Mouse (Mus musculus): ENCODE measurements around the gene Vnn3. TPM values are rescaled to one million over a fixed set of nuclear protein-coding genes. Genes with fewer than 3 reads are reported as not detected.

The Vnn3 gene
- polyA plus RNA-seq, 1 experiment from 2014 or later, result not detected

DNA sequence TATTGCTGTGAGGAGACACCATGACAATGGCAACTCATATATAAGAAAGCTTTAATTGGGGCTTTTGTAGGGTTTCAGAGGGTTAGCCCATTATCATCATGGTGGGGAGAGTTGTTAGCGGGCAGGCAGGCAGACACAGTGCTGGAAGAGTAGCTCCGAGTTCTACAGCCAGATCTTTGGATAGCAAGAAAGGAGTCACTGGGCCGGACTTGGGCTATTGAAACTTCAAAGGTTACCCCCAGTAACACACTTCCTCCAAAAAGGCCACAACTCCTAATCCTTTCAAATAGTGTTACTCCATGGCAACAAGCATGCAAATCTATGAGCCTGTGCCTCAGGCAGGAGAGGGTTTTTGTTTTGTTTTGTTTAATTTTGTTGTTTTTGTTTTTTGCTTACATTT lies 49.9 kb downstream of the Vnn3 start:
- H3K9ac ChIP-seq, result no peak overlapping the region
- H3K9me3 ChIP-seq (replicated peaks), result no peaks in the 10 kb centered on the region
- no peaks in the 10 kb centered on the region for H3K27me3 ChIP-seq (replicated peaks)
- H3K4me3 ChIP-seq, result no peak overlapping the region
- no peak overlapping the region for H3K4me2 ChIP-seq
- 73% methylated on average over 3 of the region's 3 CpGs for WGBS (ENCODE audit: insufficient replicate concordance)
- H3K4me1 ChIP-seq, result no peaks in the 10 kb centered on the region
- no peak for ATAC-seq
- H3K27ac ChIP-seq, result no peak overlapping the region
- H3K36me3 ChIP-seq, result no peaks in the 10 kb centered on the region

- Histone ChIP-seq H3K36me3 (no peaks in the 10 kb centered on the region), H3K9me3 (replicated peaks) (no peaks in the 10 kb centered on the region), H3K9ac (no peak overlapping the region), H3K27me3 (replicated peaks) (no peaks in the 10 kb centered on the region), H3K4me1 (no peaks in the 10 kb centered on the region), H3K27ac (no peak overlapping the region), H3K4me2 (no peak overlapping the region), H3K4me3 (no peak overlapping the region)
- 70% methylated on average over 1 of the region's 1 CpGs for WGBS (ENCODE audit: insufficient replicate concordance)
- no peak for ATAC-seq
Observed at GRCm38 (mm10) chr10:23905661-23906060, 54.4 kb downstream of the Vnn3 start.

Other genes with a start within 250 kb of the Vnn3 start
- gene Rps12, start 64.2 kb upstream of the Vnn3 start, polyA plus RNA-seq (2016; fragmentation: Nextera tagmentation; extraction: Ambion mirVana), result 192 and 199 TPM in 2 replicates
- 2.6 and 3.4 TPM in 2 replicates for gene Slc18b1, start 54.5 kb upstream of the Vnn3 start, polyA plus RNA-seq (2016; fragmentation: Nextera tagmentation; extraction: Ambion mirVana)
- gene Vnn1, start 43.2 kb downstream of the Vnn3 start, polyA plus RNA-seq (2016; fragmentation: Nextera tagmentation; extraction: Ambion mirVana), result 0.94 and 1.1 TPM in 2 replicates
- not detected in 2 replicates for gene Taar1, start 68.9 kb downstream of the Vnn3 start, polyA plus RNA-seq (2016; fragmentation: Nextera tagmentation; extraction: Ambion mirVana)
- gene Taar2, start 87.1 kb downstream of the Vnn3 start, polyA plus RNA-seq (2016; fragmentation: Nextera tagmentation; extraction: Ambion mirVana), result not detected in 2 replicates
- gene Taar3, start 98.1 kb downstream of the Vnn3 start, polyA plus RNA-seq (2016; fragmentation: Nextera tagmentation; extraction: Ambion mirVana), result not detected in 2 replicates
- not detected in 2 replicates for gene Taar4, start 109.0 kb downstream of the Vnn3 start, polyA plus RNA-seq (2016; fragmentation: Nextera tagmentation; extraction: Ambion mirVana)
- gene Taar5, start 119.2 kb downstream of the Vnn3 start, polyA plus RNA-seq (2016; fragmentation: Nextera tagmentation; extraction: Ambion mirVana), result not detected in 2 replicates
- gene Taar6, start 134.2 kb downstream of the Vnn3 start, polyA plus RNA-seq (2016; fragmentation: Nextera tagmentation; extraction: Ambion mirVana), result not detected in 2 replicates
- gene Taar7a, start 142.0 kb downstream of the Vnn3 start, polyA plus RNA-seq (2016; fragmentation: Nextera tagmentation; extraction: Ambion mirVana), result not detected in 2 replicates
- gene Taar7b, start 148.5 kb downstream of the Vnn3 start, polyA plus RNA-seq (2016; fragmentation: Nextera tagmentation; extraction: Ambion mirVana), result not detected in 2 replicates
- gene Taar7d, start 175.8 kb downstream of the Vnn3 start, polyA plus RNA-seq (2016; fragmentation: Nextera tagmentation; extraction: Ambion mirVana), result not detected in 2 replicates
- gene Taar7e, start 186.2 kb downstream of the Vnn3 start, polyA plus RNA-seq (2016; fragmentation: Nextera tagmentation; extraction: Ambion mirVana), result not detected in 2 replicates
- not detected in 2 replicates for gene Taar7f, start 198.0 kb downstream of the Vnn3 start, polyA plus RNA-seq (2016; fragmentation: Nextera tagmentation; extraction: Ambion mirVana)
- not detected in 2 replicates for gene Taar8a, start 225.0 kb downstream of the Vnn3 start, polyA plus RNA-seq (2016; fragmentation: Nextera tagmentation; extraction: Ambion mirVana)
- not detected in 2 replicates for gene Taar8b, start 240.8 kb downstream of the Vnn3 start, polyA plus RNA-seq (2016; fragmentation: Nextera tagmentation; extraction: Ambion mirVana)